Mouse (Mus musculus): ENCODE measurements around the gene Nfib. TPM values are rescaled to one million over a fixed set of nuclear protein-coding genes. Genes with fewer than 3 reads are reported as not detected.

Nfib gene
- polyA plus RNA-seq, 1 experiment from 2014 or later = 58.4 TPM

DNA sequence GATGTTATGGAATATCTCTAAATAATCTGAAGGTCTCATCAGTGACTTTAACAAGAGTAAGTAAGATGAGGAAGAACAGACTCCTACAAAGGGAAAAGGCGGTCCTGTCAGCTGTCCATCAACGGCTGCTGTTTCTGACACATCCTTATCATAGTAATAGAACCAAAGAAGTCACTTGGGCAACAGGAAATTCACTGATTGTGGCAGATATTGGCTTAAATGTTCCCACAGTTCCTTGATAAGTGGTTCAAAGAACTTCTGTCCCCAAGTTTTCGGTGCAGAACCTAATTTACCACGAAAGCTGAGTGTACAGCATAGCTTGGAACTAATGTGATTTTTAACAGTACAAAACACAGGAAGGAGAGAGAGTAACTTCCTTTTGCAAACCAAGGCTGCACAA lies 311.2 kb downstream of the Nfib start:
- ATAC-seq = no peak
- Histone ChIP-seq H3K4me1 (replicated peaks) (peaks cover 14% of the 10 kb centered on the region; the same call in 1 of the 2 replicates), H3K9me3 (no peaks in the 10 kb centered on the region), H3K4me3 (replicated peaks) (no peak overlapping the region), H3K27ac (no peak overlapping the region), H3K9ac (replicated peaks) (no peak overlapping the region), H3K27me3 (no peaks in the 10 kb centered on the region), H3K36me3 (no peaks in the 10 kb centered on the region), H3K4me2 (replicated peaks) (no peak overlapping the region)
- WGBS = 81% methylated on average over 4 of the region's 4 CpGs

DNA sequence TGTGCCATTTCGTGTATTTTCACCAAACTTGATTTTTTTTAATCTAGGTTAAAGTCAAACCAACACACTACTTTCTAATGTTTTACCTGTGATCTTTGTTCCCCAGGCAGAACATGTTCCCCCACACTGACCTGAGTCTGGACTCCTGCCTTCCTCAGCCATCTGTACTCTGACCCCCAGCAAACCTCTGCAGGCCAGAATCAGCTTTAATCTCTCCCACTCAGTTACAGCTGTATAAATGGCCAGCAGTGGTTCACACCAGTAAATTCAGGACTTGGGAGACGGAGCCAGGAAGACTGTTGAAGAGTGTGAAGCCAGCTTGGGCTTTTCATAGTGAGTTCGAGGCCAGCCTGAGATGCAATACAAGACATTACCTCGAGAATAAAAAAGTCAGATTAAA lies 312.5 kb downstream of the Nfib start:
- no peaks in the 10 kb centered on the region for H3K27me3 ChIP-seq
- peaks cover 14% of the 10 kb centered on the region; the same call in 1 of the 2 replicates for H3K4me1 ChIP-seq (replicated peaks)
- H3K36me3 ChIP-seq = no peaks in the 10 kb centered on the region
- H3K4me2 ChIP-seq (replicated peaks) = no peak overlapping the region
- ATAC-seq = no peak
- no peak overlapping the region for H3K9ac ChIP-seq (replicated peaks)
- H3K4me3 ChIP-seq (replicated peaks) = no peak overlapping the region
- no peak overlapping the region for H3K27ac ChIP-seq
- WGBS = 90% methylated on average over 4 of the region's 4 CpGs
- H3K9me3 ChIP-seq = no peaks in the 10 kb centered on the region

DNA sequence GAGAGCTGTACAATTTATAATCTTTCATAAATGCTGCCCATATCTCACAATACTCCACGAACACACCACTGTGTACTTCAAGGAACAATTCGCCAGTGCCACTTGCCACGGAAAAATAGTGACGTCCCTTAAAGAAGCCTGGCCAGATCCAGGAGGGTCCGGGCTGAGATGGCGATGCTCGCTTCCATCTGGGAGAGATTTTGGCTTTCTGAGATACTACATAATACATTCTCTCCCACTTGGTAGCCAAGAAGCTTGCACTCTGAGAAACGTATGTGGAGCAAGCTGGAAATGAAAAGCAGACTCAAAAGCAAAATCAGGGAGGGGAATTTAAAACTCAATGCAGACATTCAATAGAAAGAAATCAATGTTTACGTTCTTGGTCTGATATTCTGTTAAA lies 313.1 kb downstream of the Nfib start:
- Histone ChIP-seq H3K36me3 (no peaks in the 10 kb centered on the region), H3K9me3 (no peaks in the 10 kb centered on the region), H3K27ac (no peak overlapping the region), H3K4me3 (replicated peaks) (no peak overlapping the region), H3K9ac (replicated peaks) (no peak overlapping the region), H3K4me1 (replicated peaks) (peaks cover 14% of the 10 kb centered on the region; the same call in 1 of the 2 replicates), H3K27me3 (no peaks in the 10 kb centered on the region), H3K4me2 (replicated peaks) (no peak overlapping the region)
- no peak for ATAC-seq
- 85% methylated on average over 9 of the region's 9 CpGs for WGBS

DNA sequence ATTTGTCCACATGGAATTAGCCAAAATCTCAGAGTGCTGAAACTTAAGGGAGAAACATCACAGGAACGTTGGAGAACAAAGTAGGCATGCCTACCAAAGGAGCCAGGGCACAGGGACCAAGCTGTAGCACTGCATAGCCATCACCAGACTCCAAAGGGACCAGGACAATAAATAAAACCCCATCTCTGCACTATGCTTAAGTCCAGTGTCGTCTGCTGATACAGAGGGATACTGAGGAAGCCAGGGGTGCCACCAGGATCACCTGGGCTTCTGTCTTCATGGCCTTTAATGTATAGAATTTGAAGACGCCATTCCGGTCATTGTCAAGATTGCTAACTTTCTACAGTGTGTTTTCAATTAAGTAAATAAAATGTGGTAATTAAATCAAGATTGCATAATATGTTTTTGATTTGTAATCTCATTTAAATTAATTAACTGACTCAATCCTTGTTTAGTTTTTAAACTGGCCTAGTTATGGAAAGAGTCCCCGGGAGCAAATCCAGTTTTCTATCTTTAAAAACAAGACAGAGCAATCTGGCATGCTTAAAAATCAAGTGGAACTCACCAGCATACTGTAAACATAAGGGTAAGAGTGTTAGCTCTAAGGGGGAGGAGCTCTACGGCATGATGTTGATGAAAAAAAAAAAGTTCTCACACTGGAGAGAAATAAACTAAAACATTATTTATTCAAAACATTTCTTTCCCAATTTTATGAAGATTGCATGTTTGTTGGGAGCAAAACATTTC lies 313.7 kb downstream of the Nfib start:
- Histone ChIP-seq H3K4me3 (replicated peaks) (no peak overlapping the region), H3K9ac (replicated peaks) (no peak overlapping the region), H3K4me1 (replicated peaks) (peaks cover 14% of the 10 kb centered on the region; the same call in 1 of the 2 replicates), H3K27ac (no peak overlapping the region), H3K36me3 (no peaks in the 10 kb centered on the region), H3K27me3 (no peaks in the 10 kb centered on the region), H3K4me2 (replicated peaks) (no peak overlapping the region), H3K9me3 (no peaks in the 10 kb centered on the region)
- ATAC-seq = no peak
- 73% methylated on average over 6 of the region's 6 CpGs for WGBS

DNA sequence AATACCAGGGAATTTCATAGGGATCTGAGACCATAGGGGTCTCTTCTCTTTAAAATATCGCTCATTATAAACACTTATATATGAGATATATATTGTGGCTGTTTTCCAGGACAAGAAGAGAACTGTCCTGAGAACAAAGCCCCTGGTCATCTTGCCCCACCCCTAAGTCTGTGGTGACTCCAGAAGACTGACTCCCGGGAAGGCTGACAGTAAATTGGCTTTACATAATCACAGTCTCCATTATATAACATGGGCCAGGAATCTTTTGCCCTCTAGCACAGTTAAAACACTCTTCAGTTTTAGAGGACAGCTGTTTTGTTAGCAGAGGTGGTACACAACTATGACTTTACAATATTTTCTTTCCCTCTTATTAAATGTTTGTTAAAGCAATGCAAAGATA lies 315.0 kb downstream of the Nfib start:
- Histone ChIP-seq H3K9ac (replicated peaks) (no peak overlapping the region), H3K27me3 (no peaks in the 10 kb centered on the region), H3K27ac (no peak overlapping the region), H3K4me3 (replicated peaks) (no peak overlapping the region), H3K4me2 (replicated peaks) (no peak overlapping the region), H3K36me3 (no peaks in the 10 kb centered on the region), H3K9me3 (no peaks in the 10 kb centered on the region), H3K4me1 (replicated peaks) (peaks cover 16% of the 10 kb centered on the region; the same call in 1 of the 2 replicates)
- no peak for ATAC-seq
- 61% methylated on average over 2 of the region's 2 CpGs for WGBS

DNA sequence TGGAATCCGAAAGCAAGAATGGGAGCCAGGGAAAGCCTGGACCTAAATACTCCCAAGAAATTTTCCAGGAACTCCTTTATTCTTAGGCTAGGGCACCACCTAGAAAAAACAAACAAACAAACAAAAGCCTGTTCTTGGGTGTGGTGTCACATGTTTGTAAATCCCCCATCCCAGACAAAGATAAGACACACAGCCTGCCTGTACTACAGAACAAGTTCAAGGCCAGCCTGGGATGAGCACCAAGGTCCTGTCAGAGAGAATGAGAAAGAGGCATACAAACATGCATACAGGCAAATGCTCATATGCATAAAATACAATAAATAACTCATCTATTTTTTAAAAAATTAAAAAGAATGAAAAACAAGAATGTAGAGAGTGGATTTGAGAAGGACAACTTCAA lies 315.7 kb downstream of the Nfib start:
- 97% methylated on average over 1 of the region's 1 CpGs for WGBS
- Histone ChIP-seq H3K36me3 (no peaks in the 10 kb centered on the region), H3K9me3 (no peaks in the 10 kb centered on the region)

DNA sequence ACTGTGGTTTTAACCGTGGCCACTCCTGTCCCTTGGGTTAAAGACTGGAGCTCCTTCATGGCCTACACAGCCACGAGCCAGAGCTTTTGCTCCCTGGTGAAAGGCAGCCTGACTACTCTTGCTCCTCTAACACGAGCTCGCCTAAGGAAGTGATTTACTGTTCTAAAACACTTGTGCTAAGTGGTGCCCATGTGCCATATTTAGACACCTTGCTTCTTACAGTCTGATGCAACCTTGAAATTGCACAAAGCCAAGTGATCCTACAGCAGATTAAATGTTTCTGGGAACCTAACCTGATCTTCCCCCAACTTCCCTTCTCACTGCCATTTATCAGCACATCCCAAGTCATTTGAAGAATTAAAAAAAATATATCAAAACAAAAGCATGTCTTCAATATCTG lies 317.9 kb downstream of the Nfib start:
- no peaks in the 10 kb centered on the region for H3K36me3 ChIP-seq
- no peak overlapping the region for H3K4me2 ChIP-seq (replicated peaks)
- H3K4me1 ChIP-seq (replicated peaks) = peaks cover 35% of the 10 kb centered on the region
- no peaks in the 10 kb centered on the region for H3K9me3 ChIP-seq
- no peak for ATAC-seq
- 94% methylated on average over 4 of the region's 4 CpGs for WGBS
- no peak overlapping the region for H3K9ac ChIP-seq (replicated peaks)
- H3K27ac ChIP-seq = no peak overlapping the region
- H3K4me3 ChIP-seq (replicated peaks) = no peak overlapping the region
- no peaks in the 10 kb centered on the region for H3K27me3 ChIP-seq

More for the DNA sequence above, 315.7 kb downstream of the Nfib start:
- no peak overlapping the region for H3K4me2 ChIP-seq (replicated peaks)
- H3K4me1 ChIP-seq (replicated peaks) = peaks cover 23% of the 10 kb centered on the region; the same call in 1 of the 2 replicates
- ATAC-seq = no peak
- no peak overlapping the region for H3K27ac ChIP-seq
- no peak overlapping the region for H3K9ac ChIP-seq (replicated peaks)
- no peak overlapping the region for H3K4me3 ChIP-seq (replicated peaks)
- H3K27me3 ChIP-seq = no peaks in the 10 kb centered on the region

DNA sequence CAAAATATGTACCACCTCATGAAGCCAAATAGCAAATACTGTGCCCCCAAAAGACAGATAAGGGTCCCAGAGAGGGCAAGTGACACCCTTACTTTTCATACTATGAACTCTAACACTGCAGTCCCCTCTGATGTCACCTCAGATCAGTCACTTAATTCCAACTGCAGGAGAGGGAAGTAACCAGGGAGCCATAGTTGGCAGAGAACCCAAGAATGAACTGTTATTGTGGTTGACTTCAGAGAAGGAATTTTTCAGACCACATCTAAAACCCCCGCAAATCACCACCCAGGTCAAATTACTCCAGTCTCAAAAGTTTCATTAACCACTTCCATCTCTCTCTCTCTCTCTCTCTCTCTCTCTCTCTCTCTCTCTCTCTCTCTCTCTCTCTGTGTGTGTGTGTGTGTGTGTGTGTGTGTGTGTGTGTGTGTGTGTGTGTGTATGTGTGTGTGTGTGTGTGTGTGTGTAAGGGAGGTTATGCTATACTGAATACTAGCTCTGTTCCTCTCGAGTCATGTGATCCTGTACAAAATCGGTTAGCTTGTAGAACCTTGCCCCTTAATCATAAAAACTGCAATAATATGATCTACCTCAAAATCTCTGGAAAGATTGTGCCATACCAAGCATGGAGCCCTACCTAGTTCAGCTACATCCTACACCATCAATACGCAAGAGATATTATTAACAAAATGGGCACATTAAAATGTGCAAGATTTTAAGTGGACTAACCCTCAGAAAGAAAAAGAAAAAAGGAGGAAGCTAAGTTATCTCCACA lies 319.1 kb downstream of the Nfib start:
- Histone ChIP-seq H3K9ac (replicated peaks) (no peak overlapping the region), H3K4me1 (replicated peaks) (peaks cover 31% of the 10 kb centered on the region), H3K36me3 (no peaks in the 10 kb centered on the region), H3K27ac (no peak overlapping the region), H3K9me3 (no peaks in the 10 kb centered on the region), H3K4me2 (replicated peaks) (no peak overlapping the region), H3K27me3 (no peaks in the 10 kb centered on the region), H3K4me3 (replicated peaks) (no peak overlapping the region)
- WGBS = 83% methylated on average over 4 of the region's 4 CpGs
- ATAC-seq = no peak

DNA sequence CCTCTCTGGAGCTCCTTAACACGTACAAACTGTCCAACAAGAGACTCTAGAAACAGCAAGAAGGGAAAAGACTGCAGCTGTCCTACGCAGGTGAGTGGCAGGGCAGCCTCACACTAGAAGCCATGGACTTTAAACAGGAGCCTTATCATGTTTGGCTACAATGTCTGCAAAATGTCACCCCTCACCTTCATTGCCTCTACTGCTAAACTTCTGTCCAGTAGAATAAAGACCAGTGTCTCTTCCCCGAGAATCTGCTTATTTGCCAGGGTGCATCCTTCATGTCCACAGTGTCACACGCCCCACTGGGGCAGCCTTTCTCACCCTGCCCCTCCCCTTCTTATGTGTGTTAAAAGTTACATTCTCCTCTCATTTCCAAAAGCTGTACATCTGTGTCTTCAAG lies 319.9 kb downstream of the Nfib start:
- Histone ChIP-seq H3K4me1 (replicated peaks) (peaks cover 24% of the 10 kb centered on the region), H3K9me3 (no peaks in the 10 kb centered on the region), H3K4me2 (replicated peaks) (no peak overlapping the region), H3K36me3 (no peaks in the 10 kb centered on the region), H3K27me3 (no peaks in the 10 kb centered on the region), H3K4me3 (replicated peaks) (no peak overlapping the region), H3K27ac (no peak overlapping the region), H3K9ac (replicated peaks) (no peak overlapping the region)
- 88% methylated on average over 4 of the region's 4 CpGs for WGBS
- ATAC-seq = no peak

DNA sequence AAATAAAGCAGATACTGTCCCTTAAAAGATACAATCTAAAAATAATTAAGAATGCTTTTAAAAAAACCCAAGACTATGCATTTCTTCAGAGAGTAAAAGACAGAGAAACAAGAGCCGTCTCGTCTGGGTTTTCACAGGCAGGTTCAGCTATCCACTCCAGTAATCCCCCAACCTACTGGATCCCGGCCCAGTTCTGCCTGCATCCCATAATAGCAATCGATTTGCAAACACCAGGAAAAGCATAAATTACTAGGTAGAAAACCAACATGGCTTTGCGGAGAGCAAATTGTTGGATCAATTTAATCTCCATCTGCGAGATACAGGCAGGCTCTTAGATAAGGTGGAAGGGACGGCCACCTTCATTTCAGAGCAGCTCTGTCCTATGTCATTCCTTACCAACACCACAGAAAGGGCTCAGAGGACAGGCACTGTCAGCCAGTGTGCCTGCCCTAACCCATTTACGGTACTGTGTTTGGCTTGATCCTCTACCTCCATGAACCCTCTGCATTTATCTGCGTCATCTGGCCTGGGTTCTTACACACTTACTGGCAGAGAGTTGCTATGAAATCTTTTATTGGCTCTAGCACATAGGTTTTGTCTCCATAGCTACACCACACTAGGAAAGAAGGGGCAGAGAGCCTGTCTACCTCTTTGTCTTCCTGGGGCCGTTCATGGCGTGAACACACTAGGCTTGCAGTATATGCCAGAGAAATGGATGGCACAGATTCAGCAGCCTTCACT lies 321.4 kb downstream of the Nfib start:
- ATAC-seq = peak; percentile 83
- Histone ChIP-seq H3K27ac (peak overlapping the region; percentile 77), H3K4me1 (replicated peaks) (peaks cover 21% of the 10 kb centered on the region), H3K27me3 (no peaks in the 10 kb centered on the region), H3K36me3 (no peaks in the 10 kb centered on the region), H3K4me3 (replicated peaks) (no peak overlapping the region), H3K9ac (replicated peaks) (no peak overlapping the region), H3K9me3 (no peaks in the 10 kb centered on the region), H3K4me2 (replicated peaks) (peak overlapping the region; percentile 14; the same call in 1 of the 2 replicates)
- 67% methylated on average over 11 of the region's 11 CpGs for WGBS

DNA sequence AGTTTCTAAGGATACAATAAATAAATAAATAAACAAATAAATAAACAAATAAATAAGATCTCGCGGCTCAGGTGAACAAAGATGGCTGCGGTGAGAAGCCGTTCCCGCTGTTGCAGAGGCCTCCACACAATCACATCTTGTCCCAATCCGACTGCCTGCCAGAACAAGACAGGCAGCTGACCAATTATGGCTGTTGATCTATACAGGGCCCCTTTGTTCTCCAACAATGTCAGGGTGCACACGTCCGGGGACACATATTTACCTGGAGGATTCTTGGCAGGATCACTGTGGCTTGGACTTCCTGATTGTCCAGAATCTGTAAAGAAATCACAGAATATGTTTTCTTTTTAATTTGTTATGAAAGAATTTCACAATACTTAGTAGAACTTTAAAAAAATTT lies 322.2 kb downstream of the Nfib start:
- Histone ChIP-seq H3K9me3 (no peaks in the 10 kb centered on the region), H3K27me3 (no peaks in the 10 kb centered on the region), H3K4me3 (replicated peaks) (no peak overlapping the region), H3K36me3 (no peaks in the 10 kb centered on the region), H3K4me2 (replicated peaks) (no peak overlapping the region), H3K4me1 (replicated peaks) (peaks cover 21% of the 10 kb centered on the region), H3K9ac (replicated peaks) (no peak overlapping the region), H3K27ac (no peak overlapping the region)
- WGBS = 61% methylated on average over 8 of the region's 8 CpGs
- peak; percentile 77 for ATAC-seq

DNA sequence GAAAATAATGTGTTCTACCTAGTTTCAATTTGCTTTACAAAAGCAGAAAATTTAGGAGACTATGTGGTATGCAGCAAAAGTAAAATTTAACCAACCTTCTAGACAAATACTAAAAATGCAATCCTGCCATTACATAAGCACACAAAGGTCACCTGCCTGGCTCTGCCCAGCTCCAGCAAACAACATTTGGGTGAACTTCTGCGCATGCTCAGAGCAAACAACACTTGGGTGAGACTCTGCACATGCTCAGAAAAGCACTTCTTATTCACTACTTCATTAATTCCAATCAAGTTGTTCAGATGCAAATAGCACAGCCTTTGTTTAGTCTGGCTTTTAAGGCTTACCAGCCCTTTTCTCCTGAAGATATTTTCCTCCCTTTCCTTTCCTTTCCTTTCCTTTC lies 323.8 kb downstream of the Nfib start:
- Histone ChIP-seq H3K4me1 (replicated peaks) (peaks cover 21% of the 10 kb centered on the region), H3K27me3 (no peaks in the 10 kb centered on the region), H3K9me3 (no peaks in the 10 kb centered on the region), H3K9ac (replicated peaks) (no peak overlapping the region), H3K4me3 (replicated peaks) (no peak overlapping the region), H3K27ac (no peak overlapping the region), H3K36me3 (no peaks in the 10 kb centered on the region), H3K4me2 (replicated peaks) (no peak overlapping the region)
- ATAC-seq = no peak
- 65% methylated on average over 1 of the region's 1 CpGs for WGBS
